Mouse (Mus musculus): ENCODE measurements around the gene Hsd3b5. TPM values are rescaled to one million over a fixed set of nuclear protein-coding genes. Genes with fewer than 3 reads are reported as not detected.
"Not testable (repeated sequence)": the region's sequence is repeated elsewhere in the genome, so short reads cannot be mapped to it uniquely, and the experiment has no call there.

The Hsd3b5 gene
- polyA plus RNA-seq (2015; fragmentation: Nextera tagmentation; extraction: Ambion mirVana) = not detected in 2 replicates

DNA sequence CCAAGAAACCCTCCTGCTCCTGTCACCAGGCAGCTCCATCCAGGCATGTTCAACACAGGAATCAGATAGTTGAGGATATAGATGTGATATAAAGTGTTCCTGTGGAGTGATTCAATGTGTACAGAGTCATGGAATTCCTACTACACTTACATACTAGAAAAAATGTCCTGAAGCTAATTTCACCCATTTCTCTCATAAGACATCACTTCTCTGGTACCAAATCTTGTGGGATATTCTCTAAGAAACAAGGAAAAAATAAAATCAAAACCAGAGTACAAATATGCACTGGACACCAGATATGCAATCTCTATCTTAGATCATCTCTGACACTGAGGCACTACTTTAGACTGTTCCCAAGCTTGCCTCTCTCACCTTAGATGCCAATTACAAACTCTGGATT is at the start of gene Hsd3b5:
Hsd3b5 (minus strand) TSS at position 101 of the 400 bp plus-strand sequence.
- ATAC-seq (replicated peaks; ENCODE audit: insufficient number of reproducible peaks, insufficient read depth, low FRiP score, low read depth) = no peak
- Histone ChIP-seq H3K4me1 (replicated peaks) (no peaks in the 10 kb centered on the region), H3K27me3 (no peaks in the 10 kb centered on the region), H3K36me3 (no peaks in the 10 kb centered on the region), H3K4me3 (no peak within 1 kb of the TSS), H3K27ac (no peak within 1 kb of the TSS), H3K9ac (no peak within 1 kb of the TSS), H3K9me3 (replicated peaks) (no peaks in the 10 kb centered on the region), H3K4me2 (no peak within 1 kb of the TSS)

DNA sequence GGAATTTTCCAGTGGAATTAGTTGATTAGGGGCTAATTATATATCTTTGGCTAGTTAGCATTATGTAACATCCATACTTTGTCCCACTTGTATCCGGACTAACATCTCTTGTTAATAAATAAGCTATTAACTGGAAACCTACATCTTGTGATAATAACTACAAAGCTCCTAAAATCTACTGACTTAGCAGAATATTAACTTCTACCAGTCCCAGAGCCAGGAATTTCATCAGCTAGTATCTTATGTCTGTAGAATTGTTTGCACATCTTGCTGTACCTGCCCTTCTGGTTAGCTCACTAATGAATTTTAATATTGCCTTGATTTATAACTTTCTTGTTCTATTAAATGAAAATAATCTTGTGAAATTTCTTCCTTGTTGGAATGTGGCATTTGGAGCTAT is 5.1 kb upstream of the Hsd3b5 start:
- no peak overlapping the region for H3K9ac ChIP-seq
- no peaks in the 10 kb centered on the region for H3K36me3 ChIP-seq
- 74% methylated on average over 1 of the region's 1 CpGs for WGBS
- no peak for ATAC-seq (replicated peaks; ENCODE audit: insufficient number of reproducible peaks, insufficient read depth, low FRiP score, low read depth)
- H3K4me1 ChIP-seq (replicated peaks) = no peaks in the 10 kb centered on the region
- no peaks in the 10 kb centered on the region for H3K9me3 ChIP-seq (replicated peaks)
- H3K4me3 ChIP-seq = no peak overlapping the region
- no peak overlapping the region for H3K4me2 ChIP-seq
- no peaks in the 10 kb centered on the region for H3K27me3 ChIP-seq
- no peak overlapping the region for H3K27ac ChIP-seq

DNA sequence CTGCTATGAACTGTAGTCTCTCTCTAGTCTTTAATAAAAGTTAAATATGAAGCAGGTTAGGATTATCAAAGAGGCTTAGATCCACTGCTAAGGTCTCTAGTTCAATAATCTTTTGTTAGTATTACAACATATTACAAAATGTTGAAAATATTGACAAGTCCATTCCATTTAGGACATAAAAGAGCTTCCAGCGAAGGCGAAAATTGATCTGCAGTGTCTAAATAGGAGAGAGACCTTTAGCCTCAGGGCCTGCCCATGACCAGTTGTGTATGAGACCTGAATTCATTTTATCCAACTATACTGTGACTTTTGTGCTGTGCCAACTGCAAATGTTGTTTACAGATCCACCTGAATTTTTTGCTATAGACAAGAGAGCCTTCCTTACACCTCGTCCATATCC is 419 bp downstream of the Hsd3b5 start:
- no peaks in the 10 kb centered on the region for H3K9me3 ChIP-seq (replicated peaks)
- H3K27me3 ChIP-seq = no peaks in the 10 kb centered on the region
- no peak overlapping the region for H3K4me2 ChIP-seq
- 76% methylated on average over 3 of the region's 3 CpGs for WGBS
- ATAC-seq (replicated peaks; ENCODE audit: insufficient number of reproducible peaks, insufficient read depth, low FRiP score, low read depth) = no peak
- H3K27ac ChIP-seq = no peak overlapping the region
- H3K9ac ChIP-seq = no peak overlapping the region
- H3K36me3 ChIP-seq = no peaks in the 10 kb centered on the region
- no peak overlapping the region for H3K4me3 ChIP-seq
- no peaks in the 10 kb centered on the region for H3K4me1 ChIP-seq (replicated peaks)

DNA sequence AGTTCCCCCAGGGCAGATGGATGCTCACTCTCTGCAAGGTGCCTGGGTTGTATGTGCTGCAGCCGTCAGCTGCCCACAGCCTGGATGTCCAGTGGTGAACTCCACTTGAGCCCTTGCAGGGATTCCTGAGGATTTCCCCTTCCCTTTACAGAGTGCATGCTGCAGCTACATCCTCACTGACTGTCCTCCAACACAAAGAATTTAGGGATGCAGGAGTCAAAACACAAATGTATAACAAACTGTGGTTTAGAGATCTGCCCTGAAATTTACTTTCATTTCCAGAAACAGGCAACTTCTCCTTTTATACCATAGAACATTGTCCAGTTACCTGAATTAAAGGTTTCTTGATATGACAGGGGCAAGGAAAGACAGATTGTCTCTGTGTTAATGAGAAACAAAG is 13.3 kb downstream of the Hsd3b5 start:
- WGBS = 57% methylated on average over 1 of the region's 1 CpGs
- H3K4me3 ChIP-seq; ATAC-seq (replicated peaks; ENCODE audit: insufficient number of reproducible peaks, insufficient read depth, low FRiP score, low read depth); H3K27me3 ChIP-seq; H3K4me2 ChIP-seq; H3K4me1 ChIP-seq (replicated peaks); H3K27ac ChIP-seq; H3K9me3 ChIP-seq (replicated peaks); H3K9ac ChIP-seq; H3K36me3 ChIP-seq: not testable (repeated sequence)

DNA sequence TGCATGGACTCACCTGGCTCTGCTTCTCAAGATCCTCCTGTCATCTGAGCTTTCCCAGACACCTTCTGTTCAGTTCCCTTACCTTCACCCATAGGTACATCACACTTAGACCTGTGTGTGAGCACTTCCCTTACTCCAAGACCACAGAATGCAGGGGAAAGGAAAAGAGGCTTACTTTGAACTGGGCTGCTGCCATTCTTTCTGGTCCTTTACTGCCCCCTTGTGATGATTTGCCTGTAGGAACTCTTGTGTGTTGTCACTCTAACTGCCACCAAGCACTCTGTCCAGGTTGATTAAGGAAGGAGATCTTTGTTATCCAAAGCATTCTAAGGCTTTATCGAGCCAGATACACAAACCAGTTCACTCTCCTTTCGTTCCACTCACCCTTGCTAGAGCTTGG is 13.8 kb downstream of the Hsd3b5 start:
- ATAC-seq (replicated peaks; ENCODE audit: insufficient number of reproducible peaks, insufficient read depth, low FRiP score, low read depth); H3K9me3 ChIP-seq (replicated peaks); H3K4me3 ChIP-seq; H3K4me2 ChIP-seq; H3K27me3 ChIP-seq; H3K36me3 ChIP-seq; H3K4me1 ChIP-seq (replicated peaks); H3K27ac ChIP-seq; H3K9ac ChIP-seq: not testable (repeated sequence)
- 38% methylated on average over 2 of the region's 2 CpGs for WGBS

DNA sequence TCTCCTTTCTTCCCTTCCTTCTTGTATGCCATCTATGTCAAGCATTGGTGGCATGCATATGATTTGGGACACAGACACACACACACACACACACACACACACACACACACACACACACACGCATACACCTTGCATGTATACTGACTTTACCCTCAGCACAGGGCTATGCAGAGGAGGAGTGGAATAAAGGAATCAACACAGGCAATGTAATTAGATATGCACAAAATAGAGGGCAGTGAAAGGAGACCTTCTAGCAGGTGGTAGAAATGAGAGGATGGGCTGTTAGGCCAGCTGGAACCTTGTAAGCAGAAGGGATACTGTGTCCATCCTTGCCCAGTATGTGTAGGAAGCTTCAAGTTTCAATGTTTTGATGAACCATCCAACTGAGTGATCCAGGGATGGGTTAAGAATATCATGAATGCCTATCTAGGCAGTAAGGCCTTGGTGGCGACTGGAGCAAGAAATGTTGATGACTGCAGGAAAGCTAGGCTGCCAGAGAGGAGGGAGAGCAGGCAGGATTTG is 15.6 kb downstream of the Hsd3b5 start:
- H3K27me3 ChIP-seq; H3K4me1 ChIP-seq (replicated peaks); ATAC-seq (replicated peaks; ENCODE audit: insufficient number of reproducible peaks, insufficient read depth, low FRiP score, low read depth); H3K36me3 ChIP-seq; H3K4me2 ChIP-seq; H3K9me3 ChIP-seq (replicated peaks); H3K9ac ChIP-seq; H3K4me3 ChIP-seq; H3K27ac ChIP-seq: not testable (repeated sequence)
- WGBS = 62% methylated on average over 2 of the region's 2 CpGs

DNA sequence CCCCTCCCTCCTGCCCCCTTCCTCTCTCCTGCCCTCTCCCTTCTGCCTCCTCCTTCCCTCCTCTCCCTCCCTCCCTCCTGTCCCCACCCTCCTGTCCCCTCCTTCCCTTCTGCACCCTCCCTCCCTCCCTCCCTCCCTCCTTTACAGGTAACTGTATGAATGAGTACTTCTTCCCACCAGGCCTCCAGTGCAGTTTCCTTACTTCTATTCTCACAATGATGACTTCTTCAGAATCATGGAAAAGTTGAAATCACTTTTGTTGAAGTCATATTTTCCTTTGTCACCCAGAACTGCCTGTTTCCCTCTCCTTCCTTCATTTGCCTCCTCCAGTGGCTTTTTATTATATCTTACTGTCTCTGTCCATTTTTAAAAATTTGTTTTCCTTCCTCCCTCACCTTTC is 16.1 kb downstream of the Hsd3b5 start:
- no peak for ATAC-seq (replicated peaks; ENCODE audit: insufficient number of reproducible peaks, insufficient read depth, low FRiP score, low read depth)
- H3K9me3 ChIP-seq (replicated peaks) = no peaks in the 10 kb centered on the region
- no peaks in the 10 kb centered on the region for H3K4me1 ChIP-seq (replicated peaks)
- H3K36me3 ChIP-seq = no peaks in the 10 kb centered on the region
- H3K27me3 ChIP-seq = no peaks in the 10 kb centered on the region
- H3K9ac ChIP-seq = no peak overlapping the region
- H3K4me2 ChIP-seq = no peak overlapping the region
- no peak overlapping the region for H3K27ac ChIP-seq
- no peak overlapping the region for H3K4me3 ChIP-seq

DNA sequence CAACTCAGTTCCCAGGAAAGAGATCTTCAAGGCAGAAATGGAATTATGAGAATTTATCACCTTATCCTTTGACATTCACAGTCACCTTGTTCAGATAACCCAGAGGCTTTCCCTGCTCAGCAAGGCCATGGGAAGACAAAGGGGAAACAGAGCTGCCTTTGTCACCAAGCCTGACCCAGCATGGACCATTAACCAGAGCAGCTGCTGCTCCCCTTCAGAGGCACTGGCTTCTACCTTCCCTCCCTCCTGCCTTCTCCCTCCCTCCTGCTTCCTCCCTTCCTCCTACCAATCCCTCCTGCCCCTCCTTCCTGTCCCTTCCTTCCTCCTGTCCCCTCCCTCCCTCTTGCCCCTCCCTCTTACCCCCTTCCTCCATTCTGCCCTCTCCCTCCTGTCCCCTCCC is 16.5 kb downstream of the Hsd3b5 start:
- not testable (repeated sequence) for H3K27ac ChIP-seq; ATAC-seq (replicated peaks; ENCODE audit: insufficient number of reproducible peaks, insufficient read depth, low FRiP score, low read depth); H3K9me3 ChIP-seq (replicated peaks); H3K4me3 ChIP-seq; H3K4me2 ChIP-seq; H3K4me1 ChIP-seq (replicated peaks); H3K9ac ChIP-seq; H3K36me3 ChIP-seq; H3K27me3 ChIP-seq

DNA sequence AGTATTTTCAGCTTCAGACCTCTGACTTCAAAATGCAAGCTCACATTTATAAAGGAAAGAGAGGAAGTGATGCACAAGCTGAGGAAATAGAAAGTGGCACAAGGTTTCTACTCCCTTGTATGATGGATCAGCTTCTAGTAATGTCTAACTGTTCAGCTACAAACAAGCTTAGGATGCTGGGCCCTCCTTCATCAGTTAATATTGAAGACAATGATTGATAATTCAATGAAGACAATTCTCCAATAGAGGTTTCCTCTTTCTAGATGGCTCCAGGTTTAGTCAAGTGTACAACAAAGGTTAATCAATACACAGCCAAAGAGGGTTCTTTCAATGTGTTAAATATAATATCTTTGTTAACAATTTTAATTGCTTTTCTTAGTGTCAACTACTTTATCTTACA is 41.3 kb downstream of the Hsd3b5 start, which contains the start of gene Gm10681:
Gm10681 (minus strand) TSS at position 101 of the 400 bp plus-strand sequence.
- no peak within 1 kb of the TSS for H3K9ac ChIP-seq
- H3K36me3 ChIP-seq = no peaks in the 10 kb centered on the region
- no peaks in the 10 kb centered on the region for H3K9me3 ChIP-seq (replicated peaks)
- no peak within 1 kb of the TSS for H3K4me2 ChIP-seq
- H3K27me3 ChIP-seq = no peaks in the 10 kb centered on the region
- ATAC-seq (replicated peaks; ENCODE audit: insufficient number of reproducible peaks, insufficient read depth, low FRiP score, low read depth) = no peak
- no peak within 1 kb of the TSS for H3K4me3 ChIP-seq
- no peaks in the 10 kb centered on the region for H3K4me1 ChIP-seq (replicated peaks)
- no peak within 1 kb of the TSS for H3K27ac ChIP-seq

DNA sequence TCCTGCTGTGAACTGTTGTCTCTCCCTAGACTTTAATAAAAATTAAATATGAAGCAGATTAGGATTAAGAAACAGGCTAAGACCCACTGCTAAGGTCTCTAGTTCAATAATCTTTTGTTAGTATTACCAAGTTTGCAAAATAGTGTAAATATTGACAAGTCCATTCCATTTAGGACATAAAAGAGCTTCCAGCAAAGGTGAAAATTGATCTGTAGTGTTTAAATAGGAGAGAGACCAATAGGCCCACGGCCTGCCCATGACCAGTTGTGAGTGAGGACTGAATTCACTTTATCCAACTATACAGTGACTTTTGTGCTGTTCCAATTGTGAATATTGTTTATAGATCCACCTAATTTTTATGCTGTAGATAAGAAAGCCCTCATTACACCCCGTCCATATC is 42.3 kb downstream of the Hsd3b5 start:
- Histone ChIP-seq H3K27me3 (no peaks in the 10 kb centered on the region), H3K27ac (no peak overlapping the region), H3K4me3 (no peak overlapping the region), H3K4me1 (replicated peaks) (no peaks in the 10 kb centered on the region), H3K9ac (no peak overlapping the region), H3K9me3 (replicated peaks) (no peaks in the 10 kb centered on the region), H3K4me2 (no peak overlapping the region), H3K36me3 (no peaks in the 10 kb centered on the region)
- 75% methylated on average over 2 of the region's 2 CpGs for WGBS
- ATAC-seq (replicated peaks; ENCODE audit: insufficient number of reproducible peaks, insufficient read depth, low FRiP score, low read depth) = no peak

DNA sequence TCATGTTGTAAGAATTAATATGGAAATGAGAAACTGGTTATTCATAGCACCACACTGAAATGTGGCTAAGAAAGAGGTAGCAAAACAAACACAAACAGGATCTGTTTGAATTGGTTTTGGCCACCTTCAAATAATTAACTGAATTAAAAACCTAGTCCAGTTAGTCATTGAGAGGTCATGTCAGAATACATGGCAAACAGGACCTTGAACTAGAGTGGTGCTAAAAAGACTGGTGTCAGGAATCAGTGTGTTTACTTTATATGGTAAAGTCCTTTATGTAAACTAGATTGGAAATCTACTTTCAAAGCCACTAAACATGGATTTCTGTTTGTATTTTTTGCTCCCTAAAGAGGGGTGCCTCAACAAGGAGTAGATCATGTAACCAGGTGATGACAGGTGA is 47.4 kb downstream of the Hsd3b5 start:
- not testable (repeated sequence) for H3K27ac ChIP-seq; H3K9me3 ChIP-seq (replicated peaks); H3K36me3 ChIP-seq; H3K4me2 ChIP-seq; H3K27me3 ChIP-seq; H3K4me1 ChIP-seq (replicated peaks); ATAC-seq (replicated peaks; ENCODE audit: insufficient number of reproducible peaks, insufficient read depth, low FRiP score, low read depth); H3K9ac ChIP-seq; H3K4me3 ChIP-seq

DNA sequence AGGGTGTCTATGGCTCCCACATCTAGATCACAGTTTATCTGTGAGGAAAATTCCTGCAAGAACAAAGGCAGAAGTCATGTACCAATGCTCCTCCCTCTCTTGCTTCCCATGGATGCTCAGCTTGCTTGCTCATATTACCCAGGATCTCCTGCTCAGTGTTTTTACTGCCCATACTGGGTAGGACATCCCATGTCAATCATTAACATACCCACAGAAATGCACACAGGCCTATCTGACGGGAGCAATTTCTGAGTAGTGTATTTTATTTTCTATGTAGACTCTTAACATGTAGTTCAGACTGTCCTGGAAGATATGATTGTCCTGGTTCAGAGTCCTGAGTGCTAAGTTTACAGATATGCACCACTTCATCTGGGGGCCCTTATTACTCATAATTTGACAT is 47.9 kb downstream of the Hsd3b5 start:
- H3K4me3 ChIP-seq; H3K36me3 ChIP-seq; H3K27me3 ChIP-seq; H3K4me2 ChIP-seq; H3K9me3 ChIP-seq (replicated peaks); H3K27ac ChIP-seq; H3K9ac ChIP-seq; H3K4me1 ChIP-seq (replicated peaks); ATAC-seq (replicated peaks; ENCODE audit: insufficient number of reproducible peaks, insufficient read depth, low FRiP score, low read depth): not testable (repeated sequence)
- WGBS = no CpG with 5 or more reads among the region's 1 CpGs

DNA sequence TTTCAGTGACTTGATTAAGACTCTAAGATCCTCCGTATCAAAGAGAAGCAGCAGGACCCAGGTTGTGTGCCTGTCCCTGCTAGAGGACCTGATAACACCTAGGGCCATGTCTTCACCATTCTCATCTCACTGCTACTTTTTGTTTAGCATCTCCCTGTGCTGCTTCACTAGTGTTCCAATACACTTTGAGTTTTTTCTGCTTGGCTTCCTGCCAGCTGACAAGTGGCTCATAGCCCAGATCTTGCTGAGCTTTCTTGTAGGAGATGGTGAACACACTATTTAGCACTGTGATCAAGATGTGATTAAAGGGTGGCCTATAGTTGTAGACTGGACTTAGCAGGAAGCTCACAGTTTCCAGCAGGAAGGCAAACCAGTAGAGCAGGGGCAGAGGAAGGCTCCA is 49.0 kb downstream of the Hsd3b5 start:
- H3K4me2 ChIP-seq; ATAC-seq (replicated peaks; ENCODE audit: insufficient number of reproducible peaks, insufficient read depth, low FRiP score, low read depth); H3K36me3 ChIP-seq; H3K4me3 ChIP-seq; H3K27ac ChIP-seq; H3K27me3 ChIP-seq; H3K9me3 ChIP-seq (replicated peaks); H3K9ac ChIP-seq; H3K4me1 ChIP-seq (replicated peaks): not testable (repeated sequence)
- 100% methylated on average over 1 of the region's 1 CpGs for WGBS

Measured in heart, embryonic 15.5 days (tissue).